Mouse (Mus musculus) bone marrow, adult 2 months (tissue): ENCODE measurements around the gene Cfi.

Experiments
- CTCF ChIP-seq: fragments of 200-500 bp; IDR thresholded peaks from 2 replicates; pipeline ENCODE4 v1.5.1; 2011; ENCODE audit warnings: low read length, control low read depth; ENCODE audit not compliant: control insufficient read depth, insufficient read depth
- POLR2A ChIP-seq: fragments of 200-500 bp; IDR thresholded peaks from 2 replicates; pipeline ENCODE4 v1.6.1; 2011; ENCODE audit warnings: low read depth, mild to moderate bottlenecking, control low read depth, low read length, borderline replicate concordance; ENCODE audit not compliant: control insufficient read depth

DNA sequence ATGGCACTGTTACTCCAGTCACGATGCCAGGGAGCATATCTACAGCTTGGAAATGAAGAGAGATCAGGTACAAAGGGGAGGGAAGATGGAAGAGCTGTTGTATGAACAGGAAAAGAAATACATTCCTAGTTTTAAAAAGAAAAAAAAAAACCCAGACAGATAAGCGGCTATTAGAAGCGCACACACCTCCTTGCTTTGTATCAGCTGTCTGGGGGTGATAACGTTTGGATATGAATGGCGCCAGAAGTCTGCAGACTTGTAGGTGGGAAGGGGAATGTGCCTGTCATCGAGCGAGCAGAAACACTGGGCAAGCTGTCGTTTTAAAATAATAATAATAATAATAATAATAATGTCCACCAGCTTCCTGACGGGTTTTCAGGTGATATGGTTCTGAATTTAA is 49.9 kb downstream of the Cfi start:
- TF ChIP-seq CTCF (no peak), POLR2A (no peak)
